Mouse (Mus musculus): ENCODE results near the gene Sult1c1. TPM values are rescaled to one million over a fixed set of nuclear protein-coding genes. Genes with fewer than 3 reads are reported as not detected.

The Sult1c1 gene
- polyA plus RNA-seq, 1 experiment from 2014 or later, result 3.6 TPM

Other genes with a start within 250 kb of the Sult1c1 start
- not detected in 2 replicates for gene Sult1c2, start 144.3 kb downstream of the Sult1c1 start, polyA plus RNA-seq (2014; fragmentation: Nextera tagmentation; extraction: Ambion mirVana)